Mouse (Mus musculus): ENCODE data around the gene Sufu.

Sufu gene

GRCm38 (mm10) chr19:46433712-46434111 lies 37.0 kb downstream of the Sufu start:
- DNase-seq (ENCODE audit: low spot score): no peak

GRCm38 (mm10) chr19:46434148-46434547 lies 37.5 kb downstream of the Sufu start:
- no peak for DNase-seq (ENCODE audit: low spot score)

GRCm38 (mm10) chr19:46434591-46434990 lies 37.9 kb downstream of the Sufu start:
- no peak for DNase-seq (ENCODE audit: low spot score)

DNA sequence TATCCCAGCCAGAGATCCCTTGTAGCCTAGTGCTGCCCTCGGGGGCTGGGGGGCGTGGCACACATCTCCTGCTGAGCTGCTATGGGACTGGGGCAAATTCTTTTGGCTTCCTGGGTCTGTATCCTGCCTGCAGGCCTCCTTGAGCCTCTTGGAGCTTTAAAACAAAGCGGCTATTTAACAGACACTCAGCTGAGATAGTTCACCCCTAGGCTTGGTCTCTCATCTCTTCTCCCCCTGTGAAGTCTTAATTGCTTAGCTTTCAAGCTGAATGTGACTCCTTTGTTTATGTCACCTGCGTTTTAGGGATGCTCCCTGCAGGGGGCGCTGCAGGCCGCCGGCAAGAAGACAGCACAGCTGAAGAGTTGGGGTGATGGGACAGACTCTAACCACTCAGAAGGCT lies 38.8 kb downstream of the Sufu start:
- DNase-seq (ENCODE audit: low spot score): no peak

GRCm38 (mm10) chr19:46443509-46443908 lies 46.8 kb downstream of the Sufu start:
- DNase-seq (ENCODE audit: low spot score): no peak

GRCm38 (mm10) chr19:46444209-46444608 lies 47.5 kb downstream of the Sufu start:
- DNase-seq (ENCODE audit: low spot score): peak; percentile 83

GRCm38 (mm10) chr19:46445641-46446040 lies 48.9 kb downstream of the Sufu start:
- DNase-seq (ENCODE audit: low spot score): no peak

DNA sequence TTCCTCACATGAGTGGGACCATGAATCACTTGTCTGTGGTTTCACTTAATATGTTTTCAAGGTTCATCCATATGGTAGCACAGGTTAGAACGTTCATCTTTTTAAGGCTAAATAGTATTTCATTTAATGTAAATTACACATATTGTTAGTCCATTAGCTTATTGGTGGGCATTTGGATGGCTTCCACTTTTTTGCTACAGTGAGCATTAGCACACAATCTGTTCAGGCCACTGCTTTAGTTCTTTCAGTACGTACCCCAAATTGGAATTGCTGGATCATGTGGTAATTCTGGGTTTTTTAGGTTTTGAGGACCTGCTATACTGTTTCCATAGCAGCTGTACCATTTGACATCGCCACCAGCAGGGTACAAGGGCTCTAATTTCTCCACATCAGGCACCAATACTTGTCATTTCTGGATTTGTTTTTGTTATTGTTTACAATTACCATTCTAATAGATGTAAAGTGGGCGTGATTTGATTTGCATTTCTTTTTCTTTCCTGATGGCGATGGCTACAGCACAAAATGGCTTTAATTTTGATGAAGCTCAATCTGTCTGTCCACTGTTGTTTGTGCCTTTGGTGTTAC lies 49.8 kb downstream of the Sufu start:
- DNase-seq (ENCODE audit: low spot score): no peak

DNA sequence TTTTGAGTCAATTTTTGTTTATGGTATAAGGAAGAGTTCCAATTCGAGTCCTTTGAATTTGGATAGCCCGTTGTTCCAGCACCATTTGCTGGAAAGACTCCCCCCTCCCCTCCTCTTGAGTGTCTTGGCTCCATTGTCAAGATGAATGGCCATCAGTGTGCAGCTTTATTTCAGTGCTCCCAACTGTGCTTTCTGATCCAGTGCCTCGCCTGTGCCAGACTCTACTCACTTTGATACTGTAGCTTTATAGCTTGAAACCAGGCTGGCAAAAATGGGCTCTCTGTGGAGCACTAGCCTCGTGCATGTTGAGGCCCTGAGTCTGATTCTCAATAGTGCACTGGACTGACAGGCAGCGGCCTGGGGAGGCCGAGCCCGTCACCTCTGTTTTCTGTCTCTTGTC lies 50.4 kb downstream of the Sufu start:
- no peak for DNase-seq (ENCODE audit: low spot score)

- DNase-seq (ENCODE audit: low spot score): no peak
Measured at GRCm38 (mm10) chr19:46447911-46448310, 51.2 kb downstream of the Sufu start.

- no peak for DNase-seq (ENCODE audit: low spot score)
Measured at GRCm38 (mm10) chr19:46449261-46450005, 52.7 kb downstream of the Sufu start.

- peak; percentile 54 for DNase-seq (ENCODE audit: low spot score)
Measured at GRCm38 (mm10) chr19:46452052-46452827, 55.5 kb downstream of the Sufu start.

- no peak for DNase-seq (ENCODE audit: low spot score)
Measured at GRCm38 (mm10) chr19:46452916-46453315, 56.2 kb downstream of the Sufu start.

DNA sequence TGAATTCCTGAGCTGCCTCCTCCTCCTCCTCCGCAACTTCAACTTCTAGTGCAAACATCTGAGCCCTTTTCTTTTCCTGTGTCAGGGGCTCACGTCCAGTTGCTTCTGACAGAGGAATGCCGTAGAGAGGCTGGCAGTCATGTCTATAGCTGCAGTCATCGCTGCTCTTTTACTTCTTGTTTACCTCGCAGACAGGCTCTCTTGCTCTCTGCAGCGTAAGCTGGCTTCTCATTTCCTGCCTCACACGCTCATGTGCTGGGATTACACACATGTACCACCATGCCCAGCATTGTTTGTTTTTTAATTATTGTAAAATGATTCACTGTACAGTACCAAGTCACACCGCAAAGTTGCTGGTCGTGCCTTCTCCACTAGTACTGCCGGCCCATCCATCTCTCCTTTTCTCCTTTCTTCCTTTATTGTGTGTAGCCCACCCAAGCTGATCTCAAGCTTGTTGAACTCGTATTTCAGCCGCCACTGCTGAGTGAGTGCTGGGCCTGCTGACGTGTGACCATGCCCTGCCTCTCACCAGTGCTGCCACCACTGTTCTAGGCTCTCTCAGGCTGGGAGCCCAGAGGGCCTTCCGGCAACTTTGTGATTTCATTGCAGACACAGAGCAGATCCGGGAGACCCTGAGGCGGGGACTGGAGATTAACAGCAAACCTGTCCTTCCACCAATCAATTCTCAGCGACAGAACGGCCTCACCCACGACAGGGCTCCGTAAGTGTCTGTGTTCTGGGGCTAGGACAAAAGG lies 57.6 kb downstream of the Sufu start:
- no peak for DNase-seq (ENCODE audit: low spot score)

- no peak for DNase-seq (ENCODE audit: low spot score)
Measured at GRCm38 (mm10) chr19:46455032-46455431, 58.3 kb downstream of the Sufu start.

- DNase-seq (ENCODE audit: low spot score): no peak
Measured at GRCm38 (mm10) chr19:46455556-46455955, 58.9 kb downstream of the Sufu start.

GRCm38 (mm10) chr19:46456018-46456735 lies 59.5 kb downstream of the Sufu start:
- DNase-seq (ENCODE audit: low spot score): no peak

DNA sequence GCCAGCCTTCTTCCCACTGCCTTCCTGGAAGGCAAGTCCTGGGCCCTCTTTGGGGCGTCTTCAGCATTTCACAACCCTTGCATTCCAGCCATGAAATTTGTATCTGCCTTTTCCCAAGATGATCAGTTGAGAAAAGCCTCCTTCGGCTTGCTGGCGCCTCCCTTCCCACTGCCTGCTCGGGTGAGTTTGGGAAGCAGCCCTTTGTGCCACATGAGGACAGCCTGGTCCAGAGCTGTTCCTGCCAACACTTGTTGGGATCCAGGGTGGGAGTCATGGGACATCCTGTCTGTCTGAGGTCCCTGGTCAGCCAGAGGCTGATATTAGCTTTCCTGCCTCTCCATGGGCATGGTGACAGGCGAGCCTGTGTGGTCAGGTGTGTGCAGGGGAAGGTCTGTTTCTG lies 61.1 kb downstream of the Sufu start:
- no peak for DNase-seq (ENCODE audit: low spot score)

DNA sequence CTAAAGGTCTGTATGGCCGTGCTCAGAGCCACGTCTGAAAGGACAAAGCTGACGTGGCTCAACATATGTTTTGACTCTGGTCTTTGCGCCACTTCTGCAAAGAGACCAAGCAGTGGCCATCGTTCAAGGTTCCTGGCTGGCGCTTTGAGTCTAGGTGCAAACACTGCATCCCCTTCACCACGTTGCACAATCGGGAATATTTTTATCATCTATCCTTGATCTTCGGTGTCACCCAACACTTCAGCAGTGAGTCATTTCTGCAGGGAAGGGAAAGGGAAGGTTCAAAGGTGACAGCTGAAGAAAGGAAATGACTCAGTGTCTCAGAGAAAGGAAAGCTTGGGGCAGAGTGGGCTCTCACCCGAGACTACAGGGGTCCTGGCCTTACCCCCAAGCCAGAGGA lies 62.6 kb downstream of the Sufu start:
- no peak for DNase-seq (ENCODE audit: low spot score)

DNA sequence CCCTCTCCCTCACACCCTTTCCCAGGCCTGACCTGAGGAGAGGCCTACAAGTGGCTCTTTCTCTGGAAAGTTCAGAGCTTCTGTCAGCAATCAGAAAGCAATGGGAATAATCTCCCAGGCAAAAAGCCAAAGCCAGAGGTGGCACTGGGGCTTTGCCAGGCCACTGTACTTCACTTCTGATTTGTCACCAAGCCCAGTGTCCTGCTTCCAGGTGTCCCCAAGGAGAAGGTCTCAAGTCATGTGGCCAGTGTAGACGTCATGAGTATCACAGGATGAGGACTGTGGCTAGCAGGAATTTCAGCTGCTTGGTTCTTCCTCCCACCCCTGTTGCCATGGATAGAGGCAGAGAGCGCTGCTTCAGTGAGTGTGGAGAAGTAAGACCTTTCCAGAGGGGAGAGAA lies 63.2 kb downstream of the Sufu start:
- DNase-seq (ENCODE audit: low spot score): no peak

- DNase-seq (ENCODE audit: low spot score): no peak
Measured at GRCm38 (mm10) chr19:46462574-46462973, 65.9 kb downstream of the Sufu start.

DNA sequence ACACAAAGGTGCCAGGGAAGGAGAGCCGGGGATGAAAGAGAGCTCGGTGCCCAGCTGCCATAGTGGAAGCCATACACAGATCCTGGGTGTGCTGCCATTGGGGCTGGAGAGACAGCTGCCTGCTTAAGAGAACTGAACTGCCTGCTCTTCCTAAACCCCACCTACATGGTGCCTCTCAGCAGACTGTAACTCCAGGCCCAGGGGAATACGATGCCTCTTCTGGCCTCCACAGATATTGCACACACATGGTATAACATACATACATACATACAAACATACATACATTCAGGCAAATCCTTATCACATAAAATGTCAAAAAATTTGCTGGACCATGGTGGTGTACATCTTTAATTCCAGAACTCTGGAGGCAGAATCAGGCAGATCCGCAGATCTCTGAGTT lies 66.8 kb downstream of the Sufu start:
- no peak for DNase-seq (ENCODE audit: low spot score)
